Mouse (Mus musculus): ENCODE results near the gene Ak7. TPM values are rescaled to one million over a fixed set of nuclear protein-coding genes. Genes with fewer than 3 reads are reported as not detected.

The Ak7 gene
- total RNA-seq, 4 experiments from 2014 or later, result not detected

DNA sequence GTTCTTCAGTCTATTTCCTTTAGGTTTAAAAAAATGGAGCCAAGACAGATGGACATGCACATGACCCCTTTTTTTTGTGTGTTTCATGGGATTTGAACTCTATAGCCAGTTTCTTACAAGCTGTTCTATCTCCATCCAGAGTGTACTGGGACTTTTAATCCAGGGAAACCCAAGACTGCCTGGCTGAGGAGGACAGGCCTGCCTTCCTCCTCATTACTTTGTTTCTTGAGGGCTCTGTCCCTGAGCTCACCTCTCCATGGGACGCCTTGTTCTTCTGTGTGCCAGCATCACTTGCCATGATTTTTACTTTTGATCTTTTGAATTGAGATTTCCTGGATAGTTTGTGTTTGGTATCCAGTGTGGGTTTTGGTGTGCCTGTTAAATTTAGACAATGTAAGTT, 80.3 kb downstream of the Ak7 start:
- DNase-seq (ENCODE audit: low spot score in 2 of 2), result no peak

DNA sequence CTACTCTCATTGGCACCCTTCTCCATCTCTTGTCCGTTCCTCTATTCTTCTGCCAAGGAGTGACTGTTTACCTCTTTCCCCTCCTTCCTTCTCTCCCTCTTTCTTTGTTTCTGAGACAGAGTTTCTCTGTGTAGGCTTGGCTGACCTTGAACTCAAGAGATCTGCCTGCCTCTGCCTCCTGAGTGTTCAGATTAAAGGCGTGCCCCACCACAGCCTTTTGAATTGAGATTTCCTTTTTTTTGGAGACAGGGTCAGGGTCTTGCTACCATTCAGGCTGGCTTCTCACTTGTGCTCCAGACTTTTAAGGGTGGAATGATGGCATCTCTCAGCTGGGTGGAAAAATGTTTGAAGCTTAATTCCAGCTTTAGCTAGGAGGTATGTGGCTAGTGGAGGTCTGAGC, 81.8 kb downstream of the Ak7 start:
- DNase-seq (ENCODE audit: low spot score in 2 of 2), result no peak

DNA sequence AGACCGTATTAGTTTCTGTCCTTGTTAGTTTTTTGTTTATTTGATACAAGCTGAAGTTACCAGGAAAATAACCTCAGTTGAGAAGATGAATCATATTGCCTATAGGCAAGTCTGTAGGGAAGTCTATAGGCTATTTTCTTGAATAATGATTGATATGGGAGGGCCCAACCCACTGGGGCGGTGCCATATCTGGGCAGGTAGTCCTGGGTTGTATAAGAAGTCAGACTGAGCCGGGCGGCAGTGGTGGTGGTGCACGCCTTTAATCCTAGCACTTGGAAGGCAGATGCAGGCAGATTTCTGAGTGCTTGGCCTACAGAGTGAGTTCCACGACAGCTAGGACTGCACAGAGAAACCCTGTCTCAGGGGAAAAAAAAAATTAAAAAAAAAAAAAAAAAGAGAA, 84.1 kb downstream of the Ak7 start:
- DNase-seq (ENCODE audit: low spot score in 2 of 2), result no peak

DNA sequence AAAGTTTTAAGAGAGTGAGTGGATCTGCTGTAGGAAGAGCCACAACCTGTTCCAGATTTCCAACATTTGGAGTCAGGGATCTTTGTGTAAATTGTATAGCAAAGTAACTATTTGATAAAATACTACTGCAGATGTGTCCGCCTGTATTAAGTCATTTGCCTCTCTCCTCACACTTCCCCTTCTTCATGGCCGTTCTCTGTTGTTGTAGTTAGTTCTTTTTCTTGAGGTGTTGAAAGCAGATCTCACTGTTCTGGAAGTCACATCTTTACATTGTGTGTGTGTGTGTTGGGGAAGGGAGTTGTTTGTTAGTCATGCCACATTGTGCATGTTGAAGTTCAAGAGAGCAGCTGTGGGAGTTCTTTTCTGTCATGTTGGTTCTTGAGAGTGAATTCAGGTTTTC, 89.1 kb downstream of the Ak7 start:
- DNase-seq (ENCODE audit: low spot score in 2 of 2), result no peak

DNA sequence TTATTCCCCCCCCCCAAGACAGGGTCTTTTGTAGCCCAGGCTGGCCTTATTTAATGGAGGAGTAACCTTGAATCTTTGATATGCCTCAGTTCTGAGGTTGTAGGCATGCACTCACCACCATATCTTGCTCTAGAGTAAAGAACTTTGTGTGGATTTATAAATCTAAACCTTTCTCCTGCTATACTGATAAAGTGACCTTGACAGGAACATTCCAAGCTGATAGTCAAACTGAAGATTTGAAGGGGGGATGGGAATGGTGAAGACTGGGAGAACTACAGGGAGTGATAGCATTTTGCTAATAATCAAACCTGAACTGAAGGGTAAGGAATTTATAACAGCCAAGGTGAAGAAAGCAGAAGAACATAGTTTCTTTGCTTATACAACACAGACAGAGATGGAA, 92.2 kb downstream of the Ak7 start:
- no peak for DNase-seq (ENCODE audit: low spot score in 2 of 2)

DNA sequence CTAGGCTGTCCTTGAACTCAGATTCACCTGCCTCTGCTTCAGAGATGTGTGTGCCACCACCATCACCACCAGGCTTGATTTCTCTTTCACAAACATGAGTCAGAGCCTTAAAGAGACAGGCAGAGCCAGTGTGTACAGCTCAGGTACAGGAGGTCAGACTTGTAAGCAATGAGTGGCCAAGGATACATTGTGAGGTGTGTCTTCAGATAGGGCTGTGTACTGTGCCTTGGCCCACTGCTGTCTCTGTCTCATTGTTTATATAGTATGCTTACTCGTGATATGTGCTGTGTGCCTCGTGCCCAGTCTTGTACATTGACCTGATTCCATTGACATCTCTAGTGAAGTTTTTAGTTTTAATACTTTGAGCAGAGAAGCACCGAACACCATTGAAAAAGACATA, 100.0 kb downstream of the Ak7 start:
- no peak for DNase-seq (ENCODE audit: low spot score in 2 of 2)

DNA sequence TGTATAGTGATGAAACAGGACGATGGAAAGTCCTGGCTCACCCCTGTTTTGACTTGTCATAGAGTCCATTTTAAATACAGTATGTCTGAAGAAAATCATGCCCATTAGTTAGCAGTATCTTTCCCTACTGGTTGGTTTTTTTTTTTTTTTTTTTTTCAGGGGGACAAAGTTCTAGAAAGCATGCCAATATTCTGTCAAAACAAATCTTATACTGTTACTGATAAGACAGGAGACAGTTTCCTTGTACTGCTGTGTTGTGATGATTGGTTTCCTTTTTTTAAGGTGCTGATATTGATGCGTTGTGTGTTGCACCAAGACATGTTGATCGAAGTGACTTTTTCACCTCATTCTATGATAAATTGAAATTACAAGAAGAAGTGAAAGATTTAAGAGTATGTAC, 100.4 kb downstream of the Ak7 start:
- DNase-seq (ENCODE audit: low spot score in 2 of 2), result no peak

DNA sequence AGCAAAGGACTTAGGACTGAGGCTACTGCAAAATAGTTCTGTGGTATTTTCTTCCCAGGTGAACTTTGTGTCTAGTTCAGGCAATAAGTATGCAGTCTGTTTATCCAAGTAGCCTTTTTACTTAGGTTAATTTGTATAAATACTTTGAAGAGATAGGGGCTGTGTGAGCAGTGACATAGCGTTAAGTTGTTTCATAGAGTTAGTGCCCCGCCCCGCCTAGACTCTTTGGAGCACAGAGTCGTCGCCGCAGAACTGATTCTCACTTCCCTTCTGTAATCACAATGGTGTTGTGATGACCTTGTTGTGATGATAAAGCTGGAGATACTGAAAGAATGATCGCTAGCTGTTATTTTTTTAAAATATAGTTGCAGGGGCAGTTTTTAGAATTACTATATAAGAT, 101.6 kb downstream of the Ak7 start:
- no peak for DNase-seq (ENCODE audit: low spot score in 2 of 2)

DNA sequence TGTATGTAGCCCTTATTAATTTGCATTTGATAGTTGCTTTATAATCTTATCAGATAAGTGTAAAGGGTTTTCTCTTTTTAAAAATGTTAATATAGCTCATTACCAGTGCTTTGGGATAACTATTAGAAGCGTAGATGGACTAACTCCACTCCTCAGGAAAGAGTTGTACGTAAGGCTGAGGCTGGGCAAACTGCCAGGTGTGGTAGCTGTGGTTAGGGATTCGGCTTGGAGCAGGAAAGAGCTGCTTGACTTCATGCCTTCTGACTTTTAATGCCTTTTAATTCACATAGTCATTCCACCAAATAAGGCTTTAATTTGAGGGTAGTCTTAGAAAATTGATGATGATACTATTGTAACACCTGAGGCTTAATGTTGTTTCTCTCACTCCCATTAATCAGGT, 103.2 kb downstream of the Ak7 start:
- DNase-seq (ENCODE audit: low spot score in 2 of 2), result no peak

DNA sequence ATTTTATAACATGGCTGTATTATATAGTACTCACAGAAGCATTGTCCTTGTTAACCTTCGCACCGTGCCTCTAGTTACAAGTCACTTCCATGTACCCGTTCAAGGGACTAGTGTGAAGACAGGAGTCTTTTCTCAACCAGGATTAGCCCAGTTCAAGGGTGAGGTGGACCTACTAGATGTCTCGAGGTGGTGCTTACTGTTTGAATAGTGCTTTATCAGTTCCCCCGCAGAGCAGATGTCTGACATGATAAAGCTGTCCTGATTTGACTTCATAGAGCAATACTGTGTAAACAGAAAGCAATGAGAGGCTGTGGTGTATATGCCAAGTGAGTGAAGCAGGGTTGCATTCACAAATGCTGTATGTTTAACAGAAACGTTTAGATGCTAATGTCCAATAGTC, 104.8 kb downstream of the Ak7 start:
- no peak for DNase-seq (ENCODE audit: low spot score in 2 of 2)

DNA sequence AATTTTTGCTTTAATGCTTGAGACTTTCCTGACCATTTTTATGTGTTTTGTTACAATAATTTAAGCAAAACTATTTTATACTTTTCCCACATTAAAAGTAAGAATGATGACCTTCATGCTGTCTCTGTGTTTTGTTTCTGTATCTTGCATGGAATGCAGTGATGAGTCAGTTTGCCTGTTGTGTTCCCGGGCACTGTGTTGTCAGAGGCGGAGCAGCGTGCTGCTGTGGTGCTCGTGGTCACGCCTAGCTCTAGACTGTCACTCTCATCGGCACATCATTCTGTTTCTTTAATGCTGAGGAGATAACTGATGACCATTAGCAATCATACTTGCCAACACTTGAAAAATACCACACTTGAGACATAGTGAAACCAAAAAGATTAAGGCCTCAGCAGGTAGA, 108.2 kb downstream of the Ak7 start:
- no peak for DNase-seq (ENCODE audit: low spot score in 2 of 2)

DNA sequence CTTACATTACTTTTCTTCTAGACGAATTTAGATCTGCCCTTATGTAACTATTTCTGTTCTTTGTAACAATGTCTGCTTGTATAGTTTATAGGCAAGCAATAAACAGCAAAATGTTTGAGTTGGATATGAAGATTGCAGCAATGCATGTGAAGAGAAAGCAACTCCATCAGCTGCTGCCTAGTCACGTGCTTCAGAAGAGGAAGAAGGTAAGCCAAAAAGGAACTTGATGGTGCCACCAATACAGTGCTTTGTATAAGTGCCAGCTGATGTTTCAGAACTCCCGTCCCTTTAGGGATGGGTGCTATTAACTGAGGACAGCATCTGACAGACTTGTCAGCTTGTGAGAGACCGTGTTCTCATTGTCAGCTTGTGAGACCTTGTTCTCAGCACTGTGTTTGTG, 117.7 kb downstream of the Ak7 start:
- no peak for DNase-seq (ENCODE audit: low spot score in 2 of 2)

DNA sequence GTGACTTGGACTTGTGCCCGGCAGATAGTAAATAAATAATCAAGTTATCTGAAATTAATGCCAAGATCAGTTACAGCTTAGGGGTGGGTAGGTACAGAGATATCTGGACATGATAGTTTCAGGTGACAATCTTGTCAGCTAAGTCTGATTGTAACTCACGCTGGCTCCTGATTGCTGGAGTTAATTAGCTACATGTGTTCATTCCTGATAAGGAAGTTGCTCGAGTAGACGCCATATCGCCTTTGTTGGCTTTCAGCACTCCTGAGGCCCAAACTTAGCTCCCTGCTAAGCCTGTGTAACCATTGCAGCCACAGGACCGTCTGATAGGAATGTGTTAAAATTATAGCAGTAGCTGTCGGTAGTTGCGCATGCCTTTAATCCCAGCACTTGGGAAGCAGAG, 119.0 kb downstream of the Ak7 start:
- no peak for DNase-seq (ENCODE audit: low spot score in 2 of 2)

DNA sequence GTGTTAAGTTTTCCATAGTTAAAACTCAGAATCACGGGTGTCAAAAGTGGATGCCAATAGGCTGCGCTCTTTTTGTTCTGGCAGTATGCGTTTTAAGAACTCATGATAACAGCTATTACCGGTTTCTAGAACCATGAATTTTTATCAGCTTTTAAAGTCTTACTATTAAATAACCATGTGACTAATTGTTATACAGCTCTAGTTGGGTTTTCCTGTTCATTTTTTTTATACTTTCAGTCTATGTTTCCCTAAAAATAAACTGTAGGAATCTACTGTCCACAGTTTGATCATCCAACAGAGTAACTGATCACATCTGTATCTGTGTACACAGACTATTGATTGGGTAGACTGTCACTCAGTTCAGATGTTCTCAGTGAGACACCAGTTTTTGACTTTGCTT, 119.5 kb downstream of the Ak7 start:
- DNase-seq (ENCODE audit: low spot score in 2 of 2), result no peak

Other genes starting within 250 kb of the Ak7 start
- gene Bdkrb2, start 142.8 kb upstream of the Ak7 start, total RNA-seq (2022), result under 1 TPM; 0.27 to 0.35 (median 0.33) TPM
- gene Bdkrb1, start 102.9 kb upstream of the Ak7 start, total RNA-seq (2022), result under 1 TPM in 1 of 4 experiments, not detected in 3; 0.34 TPM
- gene Gskip, start 21.1 kb upstream of the Ak7 start, total RNA-seq (2022), result 1 to 10 TPM; 6.1 to 7.7 (median 6.3) TPM
- gene Atg2b, start 20.8 kb upstream of the Ak7 start, total RNA-seq (2022), result 10 to 100 TPM; 16.8 to 20.5 (median 19.0) TPM
- 10 to 100 TPM; 58.1 to 82.8 (median 62.0) TPM for gene Papola, start 78.7 kb downstream of the Ak7 start, total RNA-seq (2022)